Mouse (Mus musculus): Measurements from ENCODE around the gene Zswim9. TPM values are rescaled to one million over a fixed set of nuclear protein-coding genes. Genes with fewer than 3 reads are reported as not detected.

Gene Zswim9
- polyA plus RNA-seq, 1 experiment from 2014 or later, result 9.2 TPM

DNA sequence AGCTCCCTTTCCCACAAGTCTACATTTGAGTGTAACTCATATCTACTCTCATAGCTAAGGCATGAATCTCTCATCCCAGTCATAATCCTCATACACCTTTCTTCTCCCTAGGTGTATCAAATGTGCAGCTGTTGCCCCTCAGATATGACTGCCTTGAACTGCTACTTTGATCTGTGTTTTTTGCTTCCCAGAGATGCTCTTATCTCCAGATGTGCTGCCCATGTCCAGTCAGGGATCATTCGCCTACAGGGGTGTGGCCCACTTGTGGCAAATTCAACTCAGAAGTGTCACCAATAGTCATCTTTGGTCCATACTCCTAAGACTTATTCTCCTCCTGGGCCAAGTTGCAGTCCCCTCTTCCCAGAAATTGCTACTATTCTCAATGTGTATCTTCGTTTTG is 688 bp downstream of the Zswim9 start:
- Histone ChIP-seq H3K36me3 (ENCODE audit: control insufficient read depth, insufficient read depth, low read length) (peaks cover 15% of the 10 kb centered on the region), H3K27ac (ENCODE audit: low read depth, low read length) (peak overlapping the region; percentile 73; the same call in 1 of the 2 replicates), H3K4me3 (ENCODE audit: low read depth, low read length) (peak overlapping the region; percentile 60), H3K27me3 (ENCODE audit: control insufficient read depth, insufficient read depth, low read length) (no peaks in the 10 kb centered on the region), H3K4me1 (ENCODE audit: control insufficient read depth, insufficient read depth, low read length) (peaks cover 6% of the 10 kb centered on the region), H3K9ac (ENCODE audit: low read length) (peak overlapping the region; percentile 82), H3K4me2 (peak overlapping the region; percentile 69), H3K9me3 (ENCODE audit: control insufficient read depth, low read length) (no peaks in the 10 kb centered on the region)
- ATAC-seq (ENCODE audit: low FRiP score) (peak; percentile 14), DNase-seq (ENCODE audit: low spot score, missing footprints) (peak; percentile 85)
- 41% methylated on average over 2 of the region's 2 CpGs for WGBS

GRCm38 (mm10) chr7:13277081-13277480 is 1.4 kb downstream of the Zswim9 start, which contains the start of gene Lig1:
Lig1 (plus strand) TSS chr7:13277283.
- Histone ChIP-seq H3K9me3 (ENCODE audit: control insufficient read depth, low read length) (no peaks in the 10 kb centered on the region), H3K27ac (ENCODE audit: low read depth, low read length) (peak within 1 kb of the TSS; percentile 73; the same call in 1 of the 2 replicates), H3K9ac (ENCODE audit: low read length) (peak within 1 kb of the TSS; percentile 82), H3K27me3 (ENCODE audit: control insufficient read depth, insufficient read depth, low read length) (no peaks in the 10 kb centered on the region), H3K4me2 (peak within 1 kb of the TSS; percentile 69), H3K4me3 (ENCODE audit: low read depth, low read length) (peak within 1 kb of the TSS; percentile 60), H3K4me1 (ENCODE audit: control insufficient read depth, insufficient read depth, low read length) (peaks cover 6% of the 10 kb centered on the region), H3K36me3 (ENCODE audit: control insufficient read depth, insufficient read depth, low read length) (peaks cover 15% of the 10 kb centered on the region)
- WGBS, result 95% methylated on average over 16 of the region's 16 CpGs
- ATAC-seq (ENCODE audit: low FRiP score), result no peak
- no peak for DNase-seq (ENCODE audit: low spot score, missing footprints)

- ATAC-seq (ENCODE audit: low FRiP score) (no peak), DNase-seq (ENCODE audit: low spot score, missing footprints) (no peak)
- no peak overlapping the region for H3K4me2 ChIP-seq
- H3K27me3 ChIP-seq (ENCODE audit: control insufficient read depth, insufficient read depth, low read length), result no peaks in the 10 kb centered on the region
- H3K4me1 ChIP-seq (ENCODE audit: control insufficient read depth, insufficient read depth, low read length), result no peaks in the 10 kb centered on the region
- WGBS, result 86% methylated on average over 1 of the region's 1 CpGs
- H3K9me3 ChIP-seq (ENCODE audit: control insufficient read depth, low read length), result no peaks in the 10 kb centered on the region
- H3K27ac ChIP-seq (ENCODE audit: low read depth, low read length), result no peak overlapping the region
- no peak overlapping the region for H3K4me3 ChIP-seq (ENCODE audit: low read depth, low read length)
- H3K9ac ChIP-seq (ENCODE audit: low read length), result no peak overlapping the region
- H3K36me3 ChIP-seq (ENCODE audit: control insufficient read depth, insufficient read depth, low read length), result peaks cover 9% of the 10 kb centered on the region
Measured at GRCm38 (mm10) chr7:13271704-13272103, 6.8 kb downstream of the Zswim9 start.

DNA sequence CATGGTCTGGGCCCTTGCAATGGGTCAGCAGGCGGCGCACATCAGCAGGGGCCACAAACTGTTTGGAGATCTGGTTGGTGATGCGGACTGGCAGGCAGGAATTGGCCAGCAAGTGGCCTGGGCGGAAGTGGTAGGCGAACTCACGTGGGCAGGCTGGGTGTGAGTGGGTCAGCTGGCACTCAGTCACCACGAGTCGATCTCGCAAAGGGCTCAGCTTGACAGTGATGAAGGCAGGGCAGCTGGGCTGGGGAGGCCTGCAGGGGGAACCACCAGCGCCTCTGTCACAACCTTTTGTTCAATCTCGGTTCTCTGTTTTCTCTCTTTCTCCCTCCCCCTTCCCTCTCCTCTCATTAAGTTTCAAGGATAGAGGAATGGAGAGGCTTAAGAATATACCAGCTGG is 9.1 kb downstream of the Zswim9 start:
- Histone ChIP-seq H3K27me3 (ENCODE audit: control insufficient read depth, insufficient read depth, low read length) (no peaks in the 10 kb centered on the region), H3K27ac (ENCODE audit: low read depth, low read length) (no peak overlapping the region), H3K4me3 (ENCODE audit: low read depth, low read length) (no peak overlapping the region), H3K36me3 (ENCODE audit: control insufficient read depth, insufficient read depth, low read length) (no peaks in the 10 kb centered on the region), H3K9ac (ENCODE audit: low read length) (no peak overlapping the region), H3K9me3 (ENCODE audit: control insufficient read depth, low read length) (no peaks in the 10 kb centered on the region), H3K4me2 (no peak overlapping the region), H3K4me1 (ENCODE audit: control insufficient read depth, insufficient read depth, low read length) (no peaks in the 10 kb centered on the region)
- 74% methylated on average over 11 of the region's 11 CpGs for WGBS
- ATAC-seq (ENCODE audit: low FRiP score) (peak; percentile 38; the same call in 1 of the 2 replicates), DNase-seq (ENCODE audit: low spot score, missing footprints) (no peak)

DNA sequence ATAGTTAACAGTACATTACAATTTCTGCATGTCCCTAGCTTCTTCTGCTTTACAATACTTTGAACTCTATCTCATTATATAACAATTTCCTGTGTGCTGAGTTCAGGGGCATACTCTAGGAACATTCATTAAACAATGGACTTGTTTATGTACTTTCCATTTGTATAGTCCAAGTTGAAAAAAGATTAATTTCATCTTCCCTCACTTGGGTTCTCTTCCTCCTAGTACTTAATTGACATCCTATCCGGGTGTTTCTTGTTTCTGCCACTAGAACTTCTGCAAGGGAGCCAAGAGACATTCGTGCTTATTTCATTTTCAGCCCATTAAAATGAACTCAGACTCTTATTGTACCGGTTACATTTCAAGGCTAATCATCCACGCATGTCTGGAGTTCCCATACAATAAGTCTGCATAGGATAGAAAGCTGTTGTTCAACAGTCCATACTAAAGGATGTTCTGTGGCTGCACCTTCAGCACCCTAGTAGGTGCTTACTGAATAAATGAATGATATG is 9.7 kb downstream of the Zswim9 start:
- H3K4me2 ChIP-seq, result no peak overlapping the region
- H3K9me3 ChIP-seq (ENCODE audit: control insufficient read depth, low read length), result no peaks in the 10 kb centered on the region
- H3K9ac ChIP-seq (ENCODE audit: low read length), result no peak overlapping the region
- H3K4me3 ChIP-seq (ENCODE audit: low read depth, low read length), result no peak overlapping the region
- H3K4me1 ChIP-seq (ENCODE audit: control insufficient read depth, insufficient read depth, low read length), result no peaks in the 10 kb centered on the region
- no peaks in the 10 kb centered on the region for H3K36me3 ChIP-seq (ENCODE audit: control insufficient read depth, insufficient read depth, low read length)
- H3K27me3 ChIP-seq (ENCODE audit: control insufficient read depth, insufficient read depth, low read length), result no peaks in the 10 kb centered on the region
- H3K27ac ChIP-seq (ENCODE audit: low read depth, low read length), result no peak overlapping the region
- DNase-seq (ENCODE audit: low spot score, missing footprints), result no peak
- 91% methylated on average over 4 of the region's 4 CpGs for WGBS
- ATAC-seq (ENCODE audit: low FRiP score), result no peak

DNA sequence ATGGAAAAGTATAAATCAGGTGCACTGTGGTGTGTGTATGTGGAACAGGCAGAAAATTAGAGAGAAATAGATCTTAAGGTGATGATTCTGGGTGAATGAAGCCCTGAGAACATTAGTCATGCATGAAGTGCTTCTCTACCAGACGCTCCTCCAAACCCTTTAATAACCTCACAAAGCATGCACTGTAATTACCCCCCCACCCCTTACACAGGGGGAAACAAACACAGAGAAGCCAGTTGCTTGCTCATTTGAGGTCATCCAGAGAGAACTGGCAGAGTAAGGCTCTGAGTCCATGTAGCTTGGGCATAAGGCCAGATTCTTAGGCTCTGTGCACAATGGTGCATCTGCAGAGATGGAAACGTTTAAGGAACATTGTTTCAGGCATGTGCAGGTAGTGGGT is 14.1 kb downstream of the Zswim9 start:
- no peak overlapping the region for H3K4me2 ChIP-seq
- no peak for ATAC-seq (ENCODE audit: low FRiP score)
- no peaks in the 10 kb centered on the region for H3K36me3 ChIP-seq (ENCODE audit: control insufficient read depth, insufficient read depth, low read length)
- no peaks in the 10 kb centered on the region for H3K4me1 ChIP-seq (ENCODE audit: control insufficient read depth, insufficient read depth, low read length)
- WGBS, result 83% methylated on average over 2 of the region's 2 CpGs
- H3K27ac ChIP-seq (ENCODE audit: low read depth, low read length), result no peak overlapping the region
- H3K9ac ChIP-seq (ENCODE audit: low read length), result no peak overlapping the region
- no peaks in the 10 kb centered on the region for H3K27me3 ChIP-seq (ENCODE audit: control insufficient read depth, insufficient read depth, low read length)
- DNase-seq (ENCODE audit: low spot score, missing footprints), result no peak
- no peaks in the 10 kb centered on the region for H3K9me3 ChIP-seq (ENCODE audit: control insufficient read depth, low read length)
- no peak overlapping the region for H3K4me3 ChIP-seq (ENCODE audit: low read depth, low read length)

DNA sequence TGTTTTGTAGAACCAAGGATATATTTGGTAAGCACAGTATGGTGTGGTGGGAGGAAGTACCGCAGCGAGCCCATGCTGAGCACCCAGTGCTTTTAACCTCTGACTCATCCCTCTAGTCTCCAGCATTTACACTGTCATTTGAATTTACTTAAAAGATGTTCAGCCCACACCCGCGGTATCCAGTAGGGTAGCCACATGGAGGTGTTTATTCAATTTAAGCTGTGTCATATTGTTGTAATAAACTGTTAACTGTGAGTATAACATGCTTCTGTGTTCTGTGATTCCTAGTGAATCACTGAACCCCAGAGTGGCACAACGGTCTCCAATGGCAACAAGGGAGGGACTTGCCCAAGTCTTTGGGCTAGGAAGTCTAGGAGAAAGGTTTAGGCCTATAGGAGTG is 14.7 kb downstream of the Zswim9 start:
- Histone ChIP-seq H3K4me1 (ENCODE audit: control insufficient read depth, insufficient read depth, low read length) (no peaks in the 10 kb centered on the region), H3K4me2 (no peak overlapping the region), H3K9ac (ENCODE audit: low read length) (no peak overlapping the region), H3K27me3 (ENCODE audit: control insufficient read depth, insufficient read depth, low read length) (no peaks in the 10 kb centered on the region), H3K9me3 (ENCODE audit: control insufficient read depth, low read length) (no peaks in the 10 kb centered on the region), H3K27ac (ENCODE audit: low read depth, low read length) (no peak overlapping the region), H3K36me3 (ENCODE audit: control insufficient read depth, insufficient read depth, low read length) (no peaks in the 10 kb centered on the region), H3K4me3 (ENCODE audit: low read depth, low read length) (no peak overlapping the region)
- ATAC-seq (ENCODE audit: low FRiP score), result no peak
- 84% methylated on average over 5 of the region's 5 CpGs for WGBS
- no peak for DNase-seq (ENCODE audit: low spot score, missing footprints)

- ATAC-seq (ENCODE audit: low FRiP score), result peak; percentile 40; the same call in 1 of the 2 replicates
- H3K27me3 ChIP-seq (ENCODE audit: control insufficient read depth, insufficient read depth, low read length), result no peaks in the 10 kb centered on the region
- H3K9me3 ChIP-seq (ENCODE audit: control insufficient read depth, low read length), result no peaks in the 10 kb centered on the region
- H3K27ac ChIP-seq (ENCODE audit: low read depth, low read length), result no peak overlapping the region
- H3K9ac ChIP-seq (ENCODE audit: low read length), result no peak overlapping the region
- H3K4me3 ChIP-seq (ENCODE audit: low read depth, low read length), result no peak overlapping the region
- WGBS, result 47% methylated on average over 50 of the region's 50 CpGs
- no peak overlapping the region for H3K4me2 ChIP-seq
- DNase-seq (ENCODE audit: low spot score, missing footprints), result no peak
- H3K4me1 ChIP-seq (ENCODE audit: control insufficient read depth, insufficient read depth, low read length), result no peaks in the 10 kb centered on the region
- H3K36me3 ChIP-seq (ENCODE audit: control insufficient read depth, insufficient read depth, low read length), result no peaks in the 10 kb centered on the region
Measured at GRCm38 (mm10) chr7:13260746-13261700, 17.5 kb downstream of the Zswim9 start.

- no peaks in the 10 kb centered on the region for H3K9me3 ChIP-seq (ENCODE audit: control insufficient read depth, low read length)
- no peak for ATAC-seq (ENCODE audit: low FRiP score)
Measured at GRCm38 (mm10) chr7:13212720-13213119, 65.8 kb downstream of the Zswim9 start, which contains the start of gene Vmn1r89. Vmn1r89 (plus strand) TSS chr7:13213020.

More at GRCm38 (mm10) chr7:13212720-13213119, 65.8 kb downstream of the Zswim9 start, which contains the start of gene Vmn1r89:
- no peak for DNase-seq (ENCODE audit: low spot score, missing footprints)
- H3K4me3 ChIP-seq (ENCODE audit: low read depth, low read length), result no peak within 1 kb of the TSS
- H3K36me3 ChIP-seq (ENCODE audit: control insufficient read depth, insufficient read depth, low read length), result no peaks in the 10 kb centered on the region
- no peak within 1 kb of the TSS for H3K4me2 ChIP-seq
- H3K9ac ChIP-seq (ENCODE audit: low read length), result no peak within 1 kb of the TSS
- H3K27me3 ChIP-seq (ENCODE audit: control insufficient read depth, insufficient read depth, low read length), result no peaks in the 10 kb centered on the region
- H3K4me1 ChIP-seq (ENCODE audit: control insufficient read depth, insufficient read depth, low read length), result no peaks in the 10 kb centered on the region
- no peak within 1 kb of the TSS for H3K27ac ChIP-seq (ENCODE audit: low read depth, low read length)

Data from midbrain, embryonic 11.5 days (tissue).